ENCODE assay signal across 15 mouse cellular contexts in genomic region chr13:119418479-119418878, GRCm38 (mm10).
"Had no signal": no experiment of that assay in that cellular context is flagged by ENCODE, and none has a peak within 500 bp of the region (broad histone marks: within the 10 kb centered on the region; RNA-seq: fewer than 3 reads in every experiment).

No protein-coding gene starts in this region.

- H3K27ac ChIP-seq: neural tube, embryonic 15.5 days; stomach, embryonic 15.5 days; stomach, postnatal 0 days had no signal

- H3K9me3 ChIP-seq: neural tube, embryonic 15.5 days; stomach, embryonic 15.5 days had no signal

- H3K9ac ChIP-seq: neural tube, embryonic 15.5 days; stomach, embryonic 15.5 days had no signal

- H3K4me2 ChIP-seq: neural tube, embryonic 15.5 days; stomach, embryonic 15.5 days had no signal

- H3K4me1 ChIP-seq: neural tube, embryonic 15.5 days; stomach, embryonic 15.5 days had no signal

- H3K27me3 ChIP-seq: neural tube, embryonic 15.5 days; stomach, embryonic 15.5 days had no signal

- H3K4me3 ChIP-seq: neural tube, embryonic 15.5 days; stomach, embryonic 15.5 days had no signal

- H3K36me3 ChIP-seq: neural tube, embryonic 15.5 days; stomach, embryonic 15.5 days had no signal

- DNase-seq: retina, postnatal 1 day; right cerebral cortex, adult 18-20 months; right cerebral cortex, postnatal 14 days; right cerebral cortex, postnatal 25 days; right cerebral cortex, postnatal 4 days; spleen, adult 18-20 months; thymus, adult 18-20 months; thymus, adult 2 months; thymus, postnatal 14 days; thymus, postnatal 25 days; thymus, postnatal 36 days; thymus, postnatal 4 days had no signal
